Mouse (Mus musculus) cortical plate, adult 2 months (tissue): ENCODE data around the gene Lpcat3.

ENCODE experiments used
- CTCF ChIP-seq: fragments of 200-500 bp; IDR thresholded peaks from 2 replicates; pipeline ENCODE4 v1.5.1; 2011; ENCODE audit warnings: mild to moderate bottlenecking, control low read depth, low read length; ENCODE audit not compliant: insufficient read depth; ENCODE audit errors: extremely low read depth
- POLR2A ChIP-seq: fragments of 200-500 bp; IDR thresholded peaks from 2 replicates; pipeline ENCODE4 v1.6.1; 2011; ENCODE audit warnings: mild to moderate bottlenecking, low read length, control low read depth; ENCODE audit not compliant: insufficient read depth; ENCODE audit errors: extremely low read depth

DNA sequence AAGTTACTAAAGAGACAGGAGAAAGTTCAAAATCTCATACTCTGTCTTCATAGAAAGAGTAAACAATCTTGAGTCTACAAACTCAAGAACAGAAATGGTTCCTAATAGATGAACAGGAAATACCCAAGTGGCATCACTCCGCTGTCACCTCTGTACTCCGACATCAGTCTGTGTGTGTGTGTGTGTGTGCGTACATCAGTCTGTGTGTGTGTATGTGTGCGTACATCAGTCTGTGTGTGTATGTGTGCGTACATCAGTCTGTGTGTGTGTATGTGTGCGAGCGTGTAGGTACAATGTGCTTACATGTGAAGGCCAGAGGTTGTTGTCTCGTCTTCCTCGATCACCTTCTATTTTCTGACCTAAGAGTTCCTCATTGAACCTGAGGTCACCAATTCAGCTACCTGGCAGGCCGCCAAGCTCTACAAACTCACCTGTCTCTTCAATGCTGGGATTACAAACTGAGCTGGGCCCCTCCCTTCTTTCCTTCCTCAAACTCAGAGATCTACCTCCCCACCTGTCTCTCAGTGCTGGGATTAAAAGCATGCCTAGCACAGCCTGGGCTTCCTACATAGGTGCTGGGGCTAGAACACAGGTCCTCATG lies 45.6 kb downstream of the Lpcat3 start:
- no peak for TF ChIP-seq CTCF
- TF ChIP-seq POLR2A, result no peak
